Mouse (Mus musculus) lung, postnatal 0 days (tissue): ENCODE measurements around the gene Fam186b.

Experiments used
- CTCF ChIP-seq: IDR thresholded peaks from 2 replicates; pipeline ENCODE4 v1.5.1; 2016; ENCODE audit warnings: antibody characterized with exemption, mild to moderate bottlenecking
- EP300 ChIP-seq: IDR thresholded peaks from 2 replicates; pipeline ENCODE4 v1.6.1; 2016; ENCODE audit warnings: antibody characterized with exemption, mild to moderate bottlenecking, control low read depth

- no peak for TF ChIP-seq CTCF
- TF ChIP-seq EP300, result no peak
Observed at GRCm38 (mm10) chr15:99234326-99235010, 61.2 kb downstream of the Fam186b start.
